Mouse (Mus musculus) lung, postnatal 0 days (tissue): ENCODE measurements around the gene Atpaf1.

Source experiments
- CTCF ChIP-seq: IDR thresholded peaks from 2 replicates; pipeline ENCODE4 v1.5.1; 2016; ENCODE audit warnings: antibody characterized with exemption, mild to moderate bottlenecking
- EP300 ChIP-seq: IDR thresholded peaks from 2 replicates; pipeline ENCODE4 v1.6.1; 2016; ENCODE audit warnings: antibody characterized with exemption, mild to moderate bottlenecking, control low read depth

GRCm38 (mm10) chr4:115827888-115828571, 43.4 kb downstream of the Atpaf1 start, which contains the start of gene Mob3c:
- TF ChIP-seq CTCF (no peak), EP300 (no peak)
